Mouse (Mus musculus) left cerebral cortex, adult 8-10 months (tissue): ENCODE measurements around the gene Ift27. TPM values are rescaled to one million over a fixed set of nuclear protein-coding genes. Genes with fewer than 3 reads are reported as not detected.

Experiments
- DNase-seq, 2 experiments: peaks; one replicate each; pipeline ENCODE4 v3.0.0; 2022; ENCODE audit warnings: low spot score in 2 of 2
- total RNA-seq, 4 experiments: library from RNA; stranded (reverse); gene quantifications; 2 replicates each; pipeline ENCODE4 v1.2.4; 2022

Ift27 gene
- total RNA-seq: 10 to 100 TPM; 30.6 to 34.2 (median 31.9) TPM

DNA sequence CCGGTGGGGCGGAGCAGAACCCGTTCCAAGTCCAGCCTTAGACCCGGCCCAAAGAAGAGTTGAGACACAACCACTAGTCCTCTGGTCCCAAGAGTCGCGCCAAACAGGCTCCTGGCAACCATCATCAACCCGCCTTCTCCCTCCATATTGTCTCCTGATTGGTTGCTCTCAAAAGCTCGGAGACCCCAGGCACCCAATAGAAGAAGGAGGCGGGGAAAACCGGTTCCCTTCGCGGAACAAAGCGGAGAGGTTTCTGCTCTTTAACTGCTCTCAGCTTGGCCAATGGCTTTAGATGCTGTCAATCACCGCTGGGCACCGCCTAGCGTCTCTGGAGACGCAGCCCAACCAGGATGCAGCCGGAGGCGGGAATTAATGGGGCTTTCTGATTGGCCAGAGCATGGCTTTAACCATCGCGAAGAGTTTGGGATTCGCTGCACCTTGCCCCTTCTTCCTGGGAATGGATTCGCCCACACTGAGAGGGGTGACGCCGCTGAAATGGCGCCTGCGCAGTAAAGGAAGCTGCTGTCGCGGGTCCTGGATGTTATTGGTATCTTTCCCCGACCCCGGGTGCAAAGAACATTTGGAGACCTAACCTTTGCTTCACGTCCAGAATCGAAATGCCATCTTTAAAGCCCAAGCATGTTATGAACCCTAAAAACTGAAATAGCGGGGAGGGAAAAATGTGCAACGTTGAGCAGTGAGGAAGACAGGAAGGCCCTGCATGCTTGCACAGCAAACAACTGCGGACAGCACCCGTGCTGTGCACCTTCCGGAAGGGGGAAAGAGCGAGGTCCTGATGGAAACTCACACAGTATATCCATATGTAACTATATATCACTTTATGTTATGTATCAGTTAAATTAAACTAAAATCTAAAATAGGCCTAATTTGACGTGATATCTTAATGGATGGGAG, at the start of gene Ift27:
Gene Ift27 (minus strand): TSS at position 136 of the 915 bp plus-strand sequence.
- peak; percentile 88 to 100 for DNase-seq

DNA sequence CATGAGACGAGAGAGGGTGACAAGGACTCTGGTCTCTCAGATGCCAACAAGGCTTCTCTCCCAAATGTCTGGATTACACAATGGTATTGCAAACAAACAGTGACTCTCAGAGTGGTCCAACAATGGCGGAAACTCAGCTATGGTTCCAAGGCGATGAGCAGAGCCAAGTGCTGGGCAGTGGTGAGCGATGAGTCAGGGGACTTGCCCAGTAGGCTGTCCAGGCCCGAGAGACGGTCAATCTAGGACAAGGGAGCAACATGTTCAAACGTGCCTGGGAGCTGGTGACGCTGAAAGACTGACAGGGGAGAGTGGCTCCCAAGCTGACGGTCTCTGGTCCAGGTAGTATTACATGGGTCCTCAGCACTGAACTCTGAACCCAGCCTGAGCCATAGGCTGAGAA, 41.4 kb upstream of the Ift27 start:
- DNase-seq: no peak

DNA sequence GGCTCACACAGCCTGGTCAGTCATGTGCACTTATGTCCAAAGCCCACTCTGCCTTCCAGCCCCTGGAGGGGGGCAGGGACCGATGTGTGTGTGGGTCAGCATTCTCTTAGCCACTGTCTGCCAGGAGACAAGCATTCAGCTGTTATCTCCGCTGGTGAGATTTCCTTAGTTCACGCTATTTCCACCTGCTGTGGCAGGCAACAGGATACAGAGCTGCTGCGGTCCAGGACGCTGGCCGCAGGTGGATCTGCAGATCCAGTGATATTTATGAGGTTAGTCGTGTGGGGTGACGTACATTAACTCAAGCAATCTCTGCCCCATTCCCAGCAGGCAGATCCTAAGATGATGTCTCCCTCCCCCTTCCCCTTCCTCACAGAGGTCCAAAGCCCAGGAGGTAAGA, 37.5 kb upstream of the Ift27 start:
- DNase-seq: no peak

DNA sequence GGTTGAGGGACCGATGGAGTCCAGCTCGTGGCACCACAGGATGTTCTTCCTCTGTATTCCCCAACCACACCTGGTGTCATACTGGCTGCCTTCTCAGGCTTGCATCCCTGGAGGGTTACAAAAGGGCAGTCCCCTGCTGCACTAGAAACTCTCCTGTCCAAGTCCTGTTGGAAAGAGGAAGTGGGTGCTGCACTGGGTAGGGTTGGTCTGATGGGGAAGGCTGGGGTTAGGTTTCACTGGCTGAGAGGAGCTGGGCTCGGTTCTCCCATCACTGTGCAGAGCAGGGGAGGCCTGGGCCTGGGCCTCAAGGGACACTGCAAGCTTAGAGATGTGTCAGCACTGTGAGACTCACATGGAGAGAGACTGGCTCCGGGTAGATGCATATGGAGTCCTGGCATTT, 36.3 kb upstream of the Ift27 start:
- DNase-seq: no peak

DNA sequence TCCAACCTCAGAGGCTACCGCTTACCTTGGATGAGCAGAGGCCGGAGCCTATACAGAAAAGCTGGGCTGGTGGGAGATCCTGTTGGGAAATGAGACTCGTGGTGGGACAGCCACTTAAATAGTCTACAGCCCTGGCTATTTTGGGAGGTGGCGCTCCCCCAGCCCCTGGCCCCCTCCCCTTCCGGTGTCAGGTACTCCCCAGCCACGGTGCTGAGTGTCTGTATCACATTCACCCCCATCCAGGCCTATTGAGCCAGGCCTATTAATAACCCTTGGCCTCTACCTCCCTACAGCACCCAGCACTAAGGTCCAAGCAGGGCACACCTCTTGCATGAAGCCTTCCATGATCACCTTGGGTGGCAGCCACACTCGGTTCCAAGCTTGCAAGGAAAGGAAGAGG, 32.4 kb upstream of the Ift27 start, which contains the start of gene Pvalb:
Gene Pvalb (minus strand): TSS at position 89 of the 400 bp plus-strand sequence.
- DNase-seq: no peak

DNA sequence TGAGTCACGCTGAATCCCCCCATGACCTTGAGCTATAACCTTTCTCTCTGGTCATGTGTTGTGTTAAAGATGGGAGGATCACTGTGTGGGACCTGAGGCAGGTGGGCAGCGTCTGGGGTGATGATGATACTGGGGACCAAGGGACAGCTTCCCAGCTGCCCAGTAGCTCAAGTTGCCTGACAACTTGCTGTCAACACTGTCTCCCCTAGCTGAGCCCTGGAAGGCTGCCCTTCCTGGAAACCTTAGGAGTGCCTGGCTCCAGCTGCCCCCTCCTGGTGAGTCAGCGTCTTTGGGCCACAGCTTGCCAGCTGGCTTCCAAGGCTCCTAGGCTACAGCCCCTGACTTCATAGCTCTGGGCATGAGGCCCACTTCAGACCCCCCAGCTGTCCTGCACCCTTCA, 31.3 kb upstream of the Ift27 start:
- no peak for DNase-seq

DNA sequence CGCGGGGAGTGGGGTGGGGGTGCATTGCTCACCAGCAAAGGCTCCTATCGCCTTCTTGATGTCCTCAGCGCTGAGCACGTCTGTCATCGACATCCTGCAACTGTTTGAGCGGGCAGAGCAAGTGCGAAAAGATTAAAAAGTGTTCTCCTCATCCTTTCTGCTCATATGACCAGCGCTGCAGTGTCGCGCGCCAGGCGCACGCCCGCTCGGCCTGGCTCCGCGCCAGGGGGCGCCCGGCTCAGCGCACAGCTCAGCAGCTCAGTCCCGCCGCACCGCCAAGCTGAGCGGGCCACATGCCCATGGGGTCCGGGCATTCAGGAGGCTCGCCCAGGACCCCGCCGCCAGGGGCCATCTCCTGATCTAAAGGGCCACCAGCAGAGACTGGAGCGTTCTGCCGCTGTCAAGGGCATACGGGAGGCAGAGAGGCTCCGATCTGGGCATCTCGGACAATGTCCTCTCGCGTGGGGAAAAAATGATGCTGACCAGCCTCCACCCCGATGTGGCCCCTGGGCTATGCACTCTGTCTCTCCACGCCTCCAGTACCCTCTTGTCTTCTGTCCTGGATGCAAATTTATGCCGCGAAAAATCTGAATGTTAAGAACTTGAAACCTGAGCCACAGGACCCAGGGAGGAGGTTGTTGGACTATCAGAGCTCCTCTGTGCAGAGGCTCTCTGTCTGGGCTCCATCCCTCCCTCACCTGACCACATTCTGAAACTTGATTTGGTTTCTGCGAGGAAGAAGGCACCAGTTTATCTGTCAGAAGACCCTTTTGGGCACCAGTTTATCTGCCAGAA, 30.3 kb upstream of the Ift27 start:
- DNase-seq: peak in 1 of 2 experiments; percentile 41

DNA sequence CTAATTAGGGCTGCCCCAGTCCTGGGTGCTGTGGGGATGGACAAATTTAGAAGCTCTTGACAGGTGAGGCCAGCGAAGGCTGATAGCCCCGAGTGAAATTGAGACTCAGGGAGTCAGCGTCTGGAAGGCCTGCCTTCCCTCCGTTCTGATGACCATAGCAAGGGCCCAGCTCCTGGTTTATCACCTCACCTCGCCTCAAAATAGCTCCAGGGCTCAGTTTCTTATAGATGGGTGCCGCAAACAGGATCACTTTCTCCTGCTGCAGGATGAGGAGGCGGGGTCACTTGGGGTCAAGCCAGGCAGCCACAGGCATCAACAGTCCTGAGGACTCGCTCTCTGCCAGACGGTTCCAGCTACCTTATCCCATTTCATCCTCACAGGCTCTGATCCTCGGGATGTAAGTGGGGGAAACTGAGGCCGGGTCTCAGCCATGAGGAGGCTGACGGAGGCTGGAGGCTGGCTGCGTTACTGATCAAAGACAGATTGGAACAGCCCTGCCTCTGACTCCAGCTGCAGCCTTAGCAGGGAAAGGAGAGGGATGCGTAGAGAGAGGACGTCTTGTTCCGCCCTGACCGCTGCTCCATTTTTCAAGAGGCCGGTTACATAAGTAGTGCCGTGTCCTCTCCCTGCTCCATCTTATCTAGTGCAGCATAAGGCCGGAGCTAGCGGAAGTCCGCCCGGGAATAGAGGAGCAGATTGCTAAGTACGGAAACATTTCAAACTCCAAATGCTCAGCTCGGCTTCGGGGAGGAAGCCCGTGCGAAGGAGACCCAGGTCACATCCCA, 21.4 kb upstream of the Ift27 start:
- no peak for DNase-seq

DNA sequence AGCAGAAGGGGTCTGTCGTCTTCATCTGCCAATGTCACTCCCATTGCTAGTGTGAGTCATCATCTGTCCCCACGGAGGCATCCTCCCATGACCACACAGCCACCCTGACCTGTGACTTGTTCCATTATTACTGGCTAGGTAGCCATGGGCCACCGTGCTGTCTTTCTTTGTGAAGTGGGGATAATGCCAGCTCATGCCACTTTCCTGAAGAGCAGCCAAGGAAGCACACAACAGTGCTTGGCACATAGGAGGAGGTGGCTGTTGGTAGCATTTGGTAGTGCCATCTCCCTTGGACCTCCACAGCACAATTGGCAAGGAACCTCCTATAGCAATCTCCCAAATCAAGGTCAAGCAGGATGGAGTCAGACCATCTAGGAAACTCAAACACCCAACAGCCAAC, 20.4 kb upstream of the Ift27 start:
- no peak for DNase-seq

DNA sequence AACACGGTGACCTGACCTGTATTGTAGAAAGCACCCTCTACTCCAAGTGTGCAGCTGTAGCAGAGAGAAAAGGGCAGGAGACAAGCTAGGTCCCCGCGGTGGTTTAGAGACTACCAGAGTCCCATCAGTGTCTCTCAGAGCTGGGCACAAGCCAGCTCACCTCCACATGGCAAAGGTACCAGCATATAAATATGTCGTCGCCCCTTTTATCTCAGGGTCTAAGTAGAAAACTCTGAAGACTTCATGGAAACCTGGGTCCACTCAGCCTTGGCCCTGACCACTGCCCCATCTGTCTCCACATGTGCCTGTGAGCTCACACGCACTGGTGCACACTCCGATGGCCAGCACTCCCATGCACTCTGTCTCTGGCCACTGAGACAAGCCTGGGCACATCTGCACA, 15.7 kb upstream of the Ift27 start:
- no peak for DNase-seq

DNA sequence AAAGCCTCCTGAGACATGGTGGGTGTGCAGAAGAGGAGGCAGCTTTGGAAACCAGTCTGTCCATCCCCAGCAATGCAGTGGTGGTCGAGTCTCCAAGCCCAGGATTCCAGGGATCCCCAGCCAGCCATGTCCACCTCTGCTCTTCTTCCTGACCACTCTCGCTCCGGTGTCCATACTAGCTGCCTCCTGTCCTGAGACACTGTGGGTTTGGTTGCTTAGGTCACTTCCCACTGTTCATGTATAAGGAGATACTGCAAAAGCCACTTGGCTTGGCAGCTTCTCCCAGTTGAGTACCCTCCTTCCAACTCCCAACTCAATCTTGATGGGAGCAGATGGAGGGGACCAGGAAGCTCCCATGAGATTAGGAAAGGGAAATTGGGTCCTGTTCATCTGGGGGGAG, 14.6 kb upstream of the Ift27 start:
- no peak for DNase-seq

DNA sequence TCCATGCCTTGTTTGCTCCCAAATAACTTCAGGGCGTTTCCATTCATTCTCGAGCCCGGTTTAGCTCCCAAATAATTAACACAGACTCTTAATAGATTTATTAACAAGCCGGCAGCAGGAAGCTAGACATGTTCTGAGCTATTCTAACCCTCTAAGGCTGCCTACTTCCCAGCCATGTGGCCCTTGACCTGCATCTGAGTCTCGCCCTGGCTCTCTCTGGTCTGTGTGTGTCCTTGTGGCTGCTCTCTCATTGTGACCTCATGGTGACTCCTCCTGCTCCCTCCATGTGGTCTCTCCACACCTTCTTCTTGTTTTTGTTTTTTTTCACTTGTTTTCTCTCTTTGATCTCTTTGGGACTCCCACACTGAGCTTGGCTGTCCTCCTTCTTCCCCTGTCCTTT, 13.0 kb upstream of the Ift27 start:
- no peak for DNase-seq

DNA sequence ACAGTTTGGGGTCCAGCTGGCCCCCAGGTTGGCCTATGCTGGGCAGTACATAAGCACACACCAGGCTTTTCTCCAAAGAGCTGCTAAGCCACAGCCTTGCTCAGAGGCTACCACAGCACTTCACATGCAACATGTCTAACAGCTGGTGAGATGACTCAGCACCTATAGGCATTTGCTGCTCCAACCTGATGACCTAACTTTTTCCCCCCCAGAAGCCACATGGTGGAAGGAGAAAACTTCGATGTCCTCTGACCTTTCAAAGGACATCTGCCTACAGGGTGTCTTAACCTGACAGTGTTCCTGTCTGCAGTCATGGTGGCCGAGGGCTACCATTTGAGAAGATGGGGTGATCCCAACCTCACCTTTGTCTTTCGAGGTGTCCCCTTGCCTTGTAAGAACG, 11.7 kb upstream of the Ift27 start:
- DNase-seq: no peak

DNA sequence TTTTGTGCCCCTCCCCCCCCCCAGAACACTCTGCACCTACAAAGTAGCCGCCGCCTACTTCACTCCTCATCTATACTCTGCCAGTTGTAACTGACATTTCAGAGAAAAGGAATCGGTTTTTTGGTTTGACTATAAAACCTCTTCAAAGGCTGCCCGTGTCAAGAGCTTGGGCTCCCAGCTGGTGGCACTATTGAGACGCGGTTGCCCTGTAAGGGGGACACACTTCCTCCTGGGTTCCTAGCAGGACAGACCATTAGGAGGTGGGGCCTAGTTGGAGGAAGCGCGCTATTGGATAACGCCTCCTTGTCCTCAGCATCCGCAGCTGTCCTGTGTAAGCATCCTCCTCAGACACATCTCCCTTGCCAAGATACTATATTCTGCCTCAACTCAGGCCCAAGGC, 10.9 kb upstream of the Ift27 start:
- no peak for DNase-seq

DNA sequence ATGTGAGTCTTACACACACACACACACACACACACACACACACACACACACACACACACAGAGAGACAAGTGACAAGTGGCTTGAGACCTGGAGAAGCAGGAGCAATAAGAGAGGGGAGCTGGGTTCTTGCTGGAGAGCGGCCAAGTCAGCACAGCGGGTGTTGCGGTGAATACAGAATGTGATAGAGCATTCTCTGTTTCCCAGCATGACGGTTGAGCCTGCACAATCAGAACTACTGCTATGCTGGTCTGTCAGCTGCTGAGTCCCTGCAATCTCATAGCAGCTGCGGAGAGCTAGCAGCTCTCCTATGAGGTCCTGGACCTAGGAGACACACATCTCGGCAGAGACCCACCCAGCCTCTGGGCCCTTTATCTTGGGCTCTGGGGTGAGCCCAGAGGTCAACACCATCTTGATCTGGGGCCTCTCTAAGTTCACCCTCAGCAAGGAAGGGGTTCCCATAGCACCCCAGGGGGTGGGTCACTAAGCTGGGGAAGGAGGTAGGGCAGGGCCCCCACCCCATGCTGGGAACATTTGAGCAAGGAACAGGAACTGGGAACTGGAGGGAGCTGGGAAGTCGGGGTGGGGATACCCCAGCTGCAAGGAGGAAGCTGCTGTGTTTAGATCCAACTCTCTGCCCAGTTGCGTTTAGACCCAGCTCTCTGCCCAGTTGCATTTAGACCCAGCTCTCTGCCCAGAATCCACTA, 7.9 kb upstream of the Ift27 start:
- DNase-seq: no peak

DNA sequence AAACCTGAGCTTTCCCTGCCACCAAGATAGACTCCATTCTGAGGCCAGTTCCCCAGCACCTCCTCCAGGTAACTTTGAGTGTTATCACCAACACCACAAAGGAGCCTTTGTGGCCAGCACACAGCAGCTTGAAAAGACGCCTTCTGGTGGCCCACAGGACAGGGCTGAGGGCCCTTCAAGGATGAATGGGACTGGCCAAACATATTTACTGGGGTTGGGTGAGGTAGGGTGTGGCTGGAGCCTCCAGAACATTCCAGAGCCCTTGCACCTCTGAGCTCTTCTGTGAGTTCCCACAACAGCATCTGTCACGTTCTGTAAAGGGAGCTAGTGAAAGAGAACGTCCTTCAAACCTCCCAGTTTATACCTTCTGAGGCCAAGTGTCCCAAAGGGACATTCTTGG, 5.9 kb upstream of the Ift27 start:
- no peak for DNase-seq

DNA sequence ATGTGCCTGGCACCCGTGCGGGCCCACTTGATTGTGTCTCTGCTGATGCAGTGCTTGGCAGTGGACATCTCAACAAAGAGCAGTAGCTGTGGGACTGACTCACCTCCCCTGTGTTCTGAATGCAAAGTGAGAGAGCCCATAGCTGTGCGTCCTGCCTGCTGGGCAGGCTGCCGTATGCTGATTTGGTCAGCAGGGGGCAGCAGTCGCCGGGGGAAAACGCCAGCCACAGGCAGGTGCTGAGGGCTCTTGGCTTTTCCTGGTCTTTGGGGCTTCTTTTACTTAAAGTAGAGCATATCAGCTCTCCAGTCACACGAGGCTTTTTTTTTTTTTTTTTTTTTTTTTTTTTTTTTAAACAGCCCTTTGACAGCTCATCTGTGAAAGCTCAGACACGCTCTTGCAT, 4.5 kb upstream of the Ift27 start:
- peak; percentile 52 to 77 for DNase-seq

DNA sequence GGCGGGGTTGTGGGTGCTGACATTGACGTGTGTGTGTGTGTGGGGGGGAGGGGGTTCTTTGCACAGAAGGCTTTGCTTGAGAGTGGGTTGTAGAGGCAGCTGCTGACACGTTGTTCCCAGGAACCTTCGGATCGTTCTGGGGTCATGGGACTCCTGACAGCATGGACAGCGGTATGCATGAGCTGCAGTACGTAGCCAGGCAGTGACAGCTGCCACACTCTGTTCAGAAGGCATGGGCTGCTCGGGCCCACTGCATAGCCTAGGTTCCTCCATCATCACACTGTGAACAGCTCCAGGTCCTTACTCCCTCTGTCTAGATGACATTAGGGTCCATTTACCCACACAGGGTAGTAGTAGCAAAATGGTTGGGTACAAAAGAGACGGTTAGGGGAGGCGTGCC, 3.4 kb upstream of the Ift27 start:
- no peak for DNase-seq

DNA sequence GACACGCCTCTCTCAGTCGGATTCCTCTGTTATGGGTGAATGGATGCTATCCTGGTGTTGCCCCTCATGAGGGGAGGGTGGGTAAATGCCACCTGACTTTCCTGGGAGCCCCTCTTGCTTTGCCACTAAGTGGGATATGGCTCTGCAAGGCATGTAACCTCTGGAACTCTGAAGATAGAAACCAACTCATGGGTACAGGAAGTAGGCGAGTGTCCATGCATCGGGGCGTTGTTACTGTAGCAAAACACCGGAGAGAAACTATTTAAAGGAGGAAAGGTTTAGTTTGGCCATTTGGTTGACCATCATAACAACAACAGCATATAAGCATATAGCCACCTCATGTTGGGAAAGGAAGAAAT, 959 bp upstream of the Ift27 start:
- DNase-seq: no peak

DNA sequence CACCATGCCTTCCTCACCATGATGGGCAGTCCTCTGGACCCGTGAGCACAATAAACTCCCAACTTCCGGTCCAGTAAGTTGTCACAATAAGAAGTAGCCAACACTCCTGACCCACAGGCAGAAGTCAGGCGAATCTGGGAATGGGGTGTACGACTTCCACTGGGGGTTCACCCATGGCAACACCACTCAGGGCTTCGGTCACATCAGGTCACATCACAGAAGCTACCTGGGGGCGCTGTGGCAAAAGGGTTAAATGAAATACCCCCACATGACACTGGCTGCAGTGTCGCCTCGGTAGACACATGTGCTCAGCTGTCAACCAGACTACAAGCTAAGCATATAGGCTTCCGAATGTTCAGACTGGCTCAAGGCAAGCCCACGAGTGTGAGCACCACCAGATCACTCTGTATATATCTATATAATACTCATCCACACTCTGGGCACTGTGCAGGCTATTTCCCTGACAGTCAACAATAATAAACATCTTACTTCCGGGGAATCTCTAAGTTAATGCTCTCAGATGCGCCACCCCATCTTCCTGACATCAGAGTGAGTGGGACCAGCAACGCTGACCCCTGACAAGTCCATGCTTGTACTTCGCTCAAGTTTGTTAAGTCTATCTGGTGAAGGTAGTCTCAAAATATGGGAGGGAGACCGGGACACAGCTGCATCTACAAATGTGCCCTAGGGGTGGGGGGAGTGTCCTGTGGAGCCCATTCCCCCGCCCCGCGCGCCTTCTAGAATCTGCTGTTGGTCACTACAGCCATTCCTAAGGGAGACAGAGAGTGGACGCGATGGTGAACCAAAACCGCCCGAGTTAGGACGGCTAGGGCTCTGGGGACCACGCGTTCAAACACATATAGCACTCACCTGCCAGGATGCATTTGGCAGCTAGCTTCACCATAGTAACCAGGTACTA, 749 bp downstream of the Ift27 start:
- DNase-seq: no peak
